Mouse (Mus musculus) layer of hippocampus, adult 9-10 months (tissue): ENCODE measurements around the gene Jmjd6.

Experiments used
- DNase-seq: peaks from one replicate; pipeline ENCODE4 v3.0.0; 2022; ENCODE audit warnings: low spot score

Gene Jmjd6

DNA sequence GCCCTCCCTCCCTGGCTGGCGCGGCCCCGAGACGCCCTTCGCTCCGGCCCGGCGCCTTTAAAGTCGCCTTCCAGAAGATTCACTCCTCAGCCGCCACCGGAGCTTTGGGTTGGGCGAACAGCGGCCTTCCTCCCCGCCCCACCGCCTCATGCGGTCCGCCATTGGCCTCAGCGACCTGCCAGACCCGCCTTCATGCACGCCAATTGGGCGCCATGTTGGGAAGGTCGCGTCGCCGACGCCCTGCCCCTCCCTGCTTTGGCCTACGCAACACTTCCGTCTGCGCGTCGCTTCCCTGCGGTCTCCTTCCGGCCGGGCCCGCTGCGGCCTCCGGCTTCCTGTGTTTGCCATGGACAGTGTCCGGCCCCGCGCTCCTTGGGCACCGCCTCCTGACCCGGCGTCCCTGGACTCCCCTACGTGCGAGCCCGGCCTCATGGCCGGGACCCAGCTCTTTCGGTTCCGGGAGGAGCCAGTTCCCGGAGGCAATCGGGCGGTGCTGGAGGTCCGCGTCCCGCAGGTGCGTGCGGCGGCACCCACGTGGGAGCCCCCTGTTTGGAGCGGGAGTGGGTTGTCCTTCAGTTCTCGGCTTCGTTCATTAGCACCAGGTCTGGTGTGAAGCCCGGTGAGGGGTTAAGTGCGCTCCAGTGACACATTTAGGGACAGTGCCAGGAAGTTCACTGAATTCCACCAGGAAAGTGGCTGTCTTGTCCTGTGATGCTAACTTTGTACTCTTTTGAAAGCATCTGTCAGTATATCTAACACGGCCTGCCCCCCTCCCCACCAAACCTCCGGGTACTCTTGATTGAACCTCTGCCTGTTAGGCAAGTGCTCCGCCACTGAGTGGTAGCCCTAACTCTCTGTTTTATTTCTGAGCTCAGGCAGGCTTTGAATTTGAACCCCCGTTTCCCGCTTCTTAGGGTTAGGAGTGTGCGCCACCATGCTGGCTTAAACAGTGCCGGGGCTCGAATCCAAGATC is at the start of gene Jmjd6, which contains the start of gene Mettl23:
Gene Jmjd6 (minus strand): TSS at position 189 of the 973 bp plus-strand sequence.
Gene Mettl23 (plus strand): TSS at position 18 of the 973 bp plus-strand sequence.
- DNase-seq: peak; percentile 87

DNA sequence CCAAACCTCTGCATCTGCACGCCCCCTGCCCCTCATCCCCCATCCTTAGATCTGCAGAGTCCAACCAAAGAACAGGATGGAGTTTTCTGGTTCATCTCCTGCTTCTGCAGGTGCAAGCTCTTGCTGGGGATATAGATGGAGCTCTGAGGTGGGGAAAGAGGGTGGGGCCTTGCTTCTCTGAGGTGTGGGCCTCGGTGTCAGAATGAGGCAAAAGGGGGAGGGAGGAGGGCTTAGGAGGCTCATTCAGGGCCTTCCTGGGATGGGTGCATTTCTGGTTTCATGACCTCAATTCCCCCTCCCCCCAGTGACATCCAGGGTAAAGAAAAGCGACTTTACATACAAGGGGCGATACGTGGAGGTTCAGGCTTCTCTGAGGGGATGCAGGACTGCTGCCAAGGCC is 43.9 kb upstream of the Jmjd6 start:
- no peak for DNase-seq

DNA sequence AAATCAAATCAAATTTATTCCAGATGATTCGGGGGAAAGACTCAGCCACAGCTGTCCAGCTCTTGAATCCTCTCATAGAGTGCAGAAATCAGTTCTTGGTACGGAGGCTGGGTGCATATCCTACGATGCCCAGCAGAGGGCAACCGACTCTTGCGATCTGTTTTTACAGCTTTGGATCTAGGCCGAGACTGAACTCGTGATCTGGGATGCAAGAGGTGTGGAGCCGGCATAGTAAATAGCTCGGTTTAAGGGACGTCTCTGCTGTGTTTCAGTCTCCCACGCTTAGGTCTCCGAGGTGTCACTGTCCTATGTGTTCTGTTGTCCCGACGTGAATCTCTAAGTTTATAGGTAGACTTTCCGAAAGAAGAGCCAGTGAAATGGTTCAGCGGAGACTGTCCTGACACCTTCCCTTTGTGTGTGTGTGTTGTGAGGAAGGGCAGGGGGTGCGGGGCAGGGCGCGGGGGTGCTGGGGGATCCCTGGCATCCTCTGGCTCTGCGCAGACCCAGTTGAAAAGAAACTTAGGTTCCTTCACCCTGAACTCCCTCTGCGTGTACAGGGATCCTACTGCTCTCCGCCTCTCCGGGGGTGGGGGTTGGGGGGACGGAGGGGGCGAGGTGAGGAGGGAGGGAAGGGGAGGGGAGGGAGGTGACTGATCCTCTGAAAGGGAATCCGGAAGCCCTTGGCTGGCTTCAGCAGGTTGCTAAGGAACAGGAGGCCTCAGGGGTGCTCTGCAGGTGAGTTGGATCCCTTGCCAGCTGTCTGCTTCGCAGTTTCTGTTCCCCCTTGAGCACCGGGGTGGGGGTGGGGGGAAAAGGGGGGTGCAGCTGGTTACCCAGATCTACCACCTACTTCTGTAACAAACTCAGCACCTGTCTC is 42.3 kb upstream of the Jmjd6 start:
- peak; percentile 71 for DNase-seq

DNA sequence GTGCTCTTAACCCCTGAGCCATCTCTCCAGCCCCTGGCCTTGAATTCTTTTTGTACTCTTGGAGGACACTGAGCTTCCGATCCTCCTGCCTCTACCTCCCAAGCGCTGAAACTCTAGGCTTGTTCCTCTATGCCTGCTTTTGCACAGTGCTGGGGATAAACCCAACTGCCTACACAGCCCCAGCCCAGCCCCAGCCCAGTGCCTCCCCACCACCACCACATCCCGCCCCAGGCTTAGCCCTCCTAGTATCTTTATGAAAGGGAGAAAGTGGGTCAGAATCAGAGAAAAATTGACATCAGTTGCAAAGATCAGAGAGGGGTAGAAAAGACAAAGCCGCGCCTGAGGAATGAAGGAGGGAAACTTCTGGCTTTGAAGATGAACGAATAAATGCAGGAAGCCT is 40.8 kb upstream of the Jmjd6 start:
- DNase-seq: no peak

DNA sequence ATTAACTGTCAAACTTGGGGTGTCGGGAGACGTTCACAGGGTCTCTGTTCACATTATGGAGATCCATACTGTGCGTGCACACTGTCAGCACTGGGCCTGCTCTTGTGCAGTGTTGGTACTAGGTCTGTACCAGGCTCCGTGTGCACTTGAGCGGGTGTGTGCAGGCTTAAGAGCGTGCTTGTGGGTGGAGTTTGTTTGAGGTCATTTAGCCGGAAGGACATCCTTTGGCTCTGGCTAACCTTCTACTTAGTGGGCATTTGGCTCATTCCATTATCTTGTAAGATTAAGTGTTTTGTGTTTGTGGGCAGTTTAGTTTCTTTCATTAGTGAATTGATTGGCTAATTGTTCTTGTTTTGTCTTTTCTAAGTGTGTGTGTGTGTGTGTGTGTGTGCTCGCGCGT is 39.2 kb upstream of the Jmjd6 start:
- no peak for DNase-seq

DNA sequence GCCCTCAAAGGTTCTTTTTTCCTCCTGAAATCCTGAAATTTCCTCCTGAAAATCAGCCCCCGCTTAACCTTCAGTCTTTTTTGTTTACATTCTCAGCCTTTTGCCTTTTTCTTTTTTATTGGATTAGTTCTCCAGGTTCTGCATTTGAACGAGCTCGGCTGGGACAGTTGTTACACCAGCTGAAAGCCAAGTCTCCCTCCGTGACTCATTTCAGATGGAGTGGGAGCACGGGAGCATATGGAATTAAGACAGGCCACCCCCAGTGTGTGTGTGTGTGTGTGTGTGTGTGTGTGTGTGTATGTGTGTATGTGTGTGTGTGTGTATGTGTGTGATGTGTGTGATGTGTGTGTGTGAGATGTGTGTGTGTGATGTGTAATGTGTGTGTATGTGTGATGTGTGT is 38.2 kb upstream of the Jmjd6 start:
- DNase-seq: no peak

DNA sequence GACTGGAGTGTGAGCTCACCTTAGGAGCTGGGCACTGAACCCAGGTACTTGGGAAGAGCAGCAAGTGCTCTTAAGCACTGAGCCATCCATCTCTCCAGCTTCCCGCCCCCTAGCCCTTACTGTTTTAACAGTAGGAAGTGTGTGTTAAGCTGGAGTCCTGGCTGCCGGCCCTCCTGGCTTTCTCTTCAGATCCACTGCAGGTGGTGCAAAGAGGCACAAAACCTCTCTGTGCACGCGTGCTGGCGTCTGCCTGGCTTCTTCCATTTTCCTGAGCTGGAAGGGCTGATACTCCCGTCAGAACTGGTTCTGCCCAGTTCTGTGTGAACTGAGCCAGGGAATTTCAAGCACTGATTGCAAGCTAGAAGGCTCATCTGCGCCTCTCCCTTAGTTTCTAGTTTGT is 37.6 kb upstream of the Jmjd6 start:
- no peak for DNase-seq

DNA sequence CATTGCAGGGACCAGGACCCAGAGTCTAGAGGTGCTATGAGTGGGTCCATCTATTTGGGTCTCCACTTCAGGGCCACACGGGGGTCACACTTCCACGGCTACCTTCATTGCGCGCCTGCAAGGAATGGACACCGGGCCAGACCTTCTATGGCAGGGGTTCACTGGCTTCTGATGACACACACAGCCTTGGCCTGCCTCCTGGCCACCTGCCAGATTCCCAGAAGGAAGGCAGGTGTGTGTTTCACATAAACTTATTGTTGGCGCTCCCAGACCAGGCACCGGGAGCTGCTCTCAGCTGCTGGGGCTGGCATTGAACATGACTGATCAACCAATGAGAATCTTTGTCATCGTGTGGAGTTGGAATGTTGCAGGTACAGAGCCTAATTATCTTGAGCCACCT is 35.2 kb upstream of the Jmjd6 start:
- no peak for DNase-seq

DNA sequence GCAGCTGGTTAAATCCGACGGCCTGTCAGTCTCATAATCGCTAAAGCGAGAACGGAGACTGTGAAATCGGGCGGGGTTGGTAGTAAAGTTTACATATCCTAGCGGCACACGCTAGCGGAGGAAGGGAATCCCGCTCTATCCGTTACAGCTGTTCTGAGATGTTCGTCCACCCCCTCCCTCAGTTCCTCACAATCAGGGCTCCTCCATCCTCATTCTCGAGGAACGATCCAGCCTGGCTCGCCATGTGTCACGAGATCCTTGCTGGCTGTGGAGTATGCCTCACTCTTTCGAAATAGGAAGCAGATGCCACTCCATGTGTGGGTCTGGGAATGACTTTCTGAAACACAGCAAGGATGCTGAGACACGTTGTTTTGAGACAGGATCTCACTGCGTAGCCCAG is 30.7 kb upstream of the Jmjd6 start:
- no peak for DNase-seq

DNA sequence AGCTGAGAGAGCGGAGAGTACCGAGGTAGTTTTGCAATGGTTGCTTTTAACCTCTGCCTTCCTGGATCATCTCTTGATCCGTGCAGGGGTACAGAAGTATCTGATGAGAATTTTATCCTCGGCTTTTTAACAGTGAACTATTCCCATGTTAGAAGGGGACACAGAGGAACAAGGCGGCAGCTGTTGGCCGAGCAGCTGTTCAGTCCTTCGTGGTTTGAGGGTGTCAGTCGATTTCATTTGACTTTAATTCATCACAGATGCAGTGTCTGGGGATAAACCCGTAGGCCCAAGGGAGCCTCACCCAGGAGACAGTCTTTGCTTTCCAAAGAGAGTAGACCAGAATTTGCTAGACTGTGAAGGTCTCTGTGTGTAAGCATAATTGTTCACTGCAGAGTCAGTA is 28.3 kb upstream of the Jmjd6 start:
- no peak for DNase-seq

DNA sequence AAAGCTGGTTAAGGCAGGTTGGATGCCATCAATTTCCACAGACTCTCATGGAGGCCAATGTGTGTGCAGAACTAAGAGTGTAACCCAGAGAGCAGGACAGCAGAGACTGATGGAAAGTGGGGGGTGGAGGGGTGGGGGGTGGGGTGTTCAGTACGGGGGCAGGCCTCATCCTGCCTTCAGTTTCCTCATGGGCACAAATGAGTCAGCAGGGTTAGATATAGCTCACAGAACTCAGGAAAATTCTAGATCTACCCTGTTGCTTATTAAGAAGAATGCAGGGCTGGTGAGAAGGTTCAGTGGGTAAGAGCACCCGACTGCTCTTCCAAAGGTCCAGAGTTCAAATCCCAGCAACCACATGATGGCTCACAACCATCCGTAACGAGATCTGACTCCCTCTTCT is 26.4 kb upstream of the Jmjd6 start:
- DNase-seq: no peak

DNA sequence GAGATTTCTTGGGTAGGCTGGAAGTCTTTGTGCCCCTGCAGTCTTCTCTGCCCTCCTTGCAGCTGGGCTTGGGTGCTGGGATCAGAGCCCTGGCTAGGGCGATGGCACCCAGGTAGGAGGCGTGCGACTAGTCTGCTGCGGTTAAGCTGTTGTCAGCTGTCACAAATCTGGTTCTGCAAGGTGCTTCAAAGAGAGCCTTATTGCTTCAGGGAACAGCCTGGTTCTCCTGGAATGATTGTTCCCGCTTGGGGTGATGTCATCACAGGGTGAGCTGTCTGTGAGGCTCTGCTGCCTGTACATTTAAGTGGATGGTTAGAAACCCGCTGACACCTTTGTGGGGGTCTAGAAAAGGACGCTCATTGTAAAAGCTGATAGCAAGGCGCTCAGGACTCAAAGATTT is 26.0 kb upstream of the Jmjd6 start:
- no peak for DNase-seq

DNA sequence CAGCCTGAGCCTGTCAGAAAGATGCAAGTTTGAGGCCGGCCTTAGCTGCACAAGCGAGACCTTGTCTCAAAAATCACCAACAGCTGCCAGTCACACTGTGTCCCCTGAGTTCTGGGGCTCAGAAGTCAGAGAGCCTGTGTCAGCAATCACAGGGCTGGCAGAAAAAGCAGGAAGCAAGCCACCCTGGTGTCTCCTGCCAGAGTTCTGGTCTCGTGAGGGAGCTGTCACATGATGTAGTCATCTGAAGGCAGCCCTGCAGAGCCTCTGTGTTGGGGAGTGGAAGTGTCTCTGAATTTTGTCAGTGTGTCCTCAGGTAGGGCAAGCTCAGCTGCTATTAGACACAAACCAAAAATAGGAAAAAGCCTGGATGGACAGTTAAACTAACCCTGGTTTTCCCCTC is 24.9 kb upstream of the Jmjd6 start:
- DNase-seq: no peak

DNA sequence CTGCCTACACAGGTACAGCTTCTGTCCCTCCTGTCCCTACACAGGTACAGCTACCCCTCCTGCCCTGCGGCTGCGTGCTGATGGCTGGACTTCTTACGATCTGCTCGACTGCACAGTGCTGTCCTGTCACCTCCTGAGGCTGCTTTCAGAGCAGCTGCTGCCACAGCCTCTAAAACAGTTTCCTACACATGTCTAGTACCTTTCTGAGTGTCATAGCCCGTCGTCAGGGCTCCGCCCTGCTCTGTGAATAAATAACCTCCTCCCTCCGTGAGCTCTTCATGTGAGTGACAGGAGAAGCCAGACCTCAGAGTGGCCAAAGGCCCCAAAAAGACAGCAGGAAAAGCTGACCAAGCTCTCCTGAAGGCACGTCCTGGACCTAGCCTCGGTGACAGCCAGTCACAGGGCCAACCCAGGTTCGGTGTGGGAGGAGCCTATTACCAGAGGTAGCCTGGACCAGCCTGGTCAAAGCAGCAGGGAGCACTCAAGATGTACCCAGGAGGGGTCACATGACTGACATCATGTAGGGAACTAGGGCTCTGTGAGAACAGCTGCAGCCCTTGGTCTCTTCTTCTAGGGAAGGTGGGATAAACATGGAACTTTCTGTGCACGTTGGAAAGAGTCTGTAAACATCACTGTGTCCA is 22.8 kb upstream of the Jmjd6 start:
- DNase-seq: no peak

DNA sequence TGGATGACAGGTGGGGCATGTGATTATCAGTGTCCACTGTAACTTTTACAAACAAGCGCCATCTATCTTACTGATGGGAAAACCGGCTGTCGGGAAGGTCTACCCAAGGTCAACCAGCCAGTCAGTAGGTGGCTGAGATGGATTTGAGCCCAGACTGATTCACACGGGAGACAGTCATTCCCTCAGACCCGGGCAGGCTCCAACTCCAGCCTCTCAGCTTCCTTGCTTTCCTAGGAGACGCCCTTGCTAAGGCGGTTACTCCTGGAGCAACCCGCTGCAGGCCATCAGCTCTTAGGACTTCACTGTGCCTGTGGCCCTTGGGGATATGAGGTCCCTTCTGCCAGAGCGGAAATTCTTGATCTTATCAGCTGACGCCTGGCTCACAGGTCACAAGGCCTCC is 21.2 kb upstream of the Jmjd6 start:
- DNase-seq: no peak

DNA sequence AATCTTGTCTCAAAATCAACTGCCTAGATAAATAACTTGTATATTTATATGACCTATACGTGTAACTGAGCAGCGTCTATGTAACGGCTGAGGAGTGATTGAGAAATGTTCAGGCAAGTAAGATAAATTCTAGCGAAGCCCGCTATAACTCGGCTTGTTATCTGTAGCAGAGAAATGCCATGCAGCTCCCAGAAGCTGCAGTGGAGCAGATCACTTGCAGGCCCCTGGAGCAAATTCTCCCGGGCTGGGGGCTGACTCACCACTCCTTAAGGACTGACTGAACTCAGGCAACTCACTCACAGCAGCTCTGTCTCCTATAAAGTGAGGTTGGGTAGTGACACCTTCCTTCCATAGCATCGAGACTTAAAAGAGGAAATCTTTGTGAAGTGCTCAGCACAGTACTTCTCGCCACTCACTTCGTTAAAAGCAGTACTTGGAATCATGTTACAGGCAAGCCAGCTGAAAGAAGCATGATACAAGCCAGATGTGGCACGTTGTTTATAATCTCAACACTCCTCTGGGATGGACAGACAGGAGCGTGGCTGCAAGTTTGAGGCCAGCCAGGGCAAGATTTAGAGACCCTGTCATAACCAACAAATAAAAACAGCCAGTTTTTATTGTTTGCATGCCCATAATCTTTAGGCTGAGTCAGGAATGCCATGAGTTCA is 14.1 kb upstream of the Jmjd6 start:
- no peak for DNase-seq

DNA sequence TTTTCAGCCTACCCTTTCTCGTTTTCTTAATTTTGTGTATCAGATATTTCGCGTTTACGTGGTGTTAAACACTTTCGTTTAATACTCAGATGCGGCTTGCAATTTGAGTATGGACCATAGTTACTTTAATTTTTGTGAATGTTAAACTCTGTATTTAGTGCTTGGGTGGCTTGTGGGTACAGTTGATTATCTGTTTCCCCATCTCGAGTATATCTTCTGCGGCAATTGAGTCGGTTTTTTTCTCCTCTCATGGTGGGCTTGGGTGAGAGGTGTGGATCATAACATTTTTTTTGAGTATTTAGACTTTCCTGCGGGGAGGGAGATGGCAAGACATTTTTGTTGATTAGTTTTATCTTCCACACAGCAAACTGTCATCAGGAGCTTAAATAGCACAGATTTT is 11.0 kb upstream of the Jmjd6 start:
- DNase-seq: no peak

DNA sequence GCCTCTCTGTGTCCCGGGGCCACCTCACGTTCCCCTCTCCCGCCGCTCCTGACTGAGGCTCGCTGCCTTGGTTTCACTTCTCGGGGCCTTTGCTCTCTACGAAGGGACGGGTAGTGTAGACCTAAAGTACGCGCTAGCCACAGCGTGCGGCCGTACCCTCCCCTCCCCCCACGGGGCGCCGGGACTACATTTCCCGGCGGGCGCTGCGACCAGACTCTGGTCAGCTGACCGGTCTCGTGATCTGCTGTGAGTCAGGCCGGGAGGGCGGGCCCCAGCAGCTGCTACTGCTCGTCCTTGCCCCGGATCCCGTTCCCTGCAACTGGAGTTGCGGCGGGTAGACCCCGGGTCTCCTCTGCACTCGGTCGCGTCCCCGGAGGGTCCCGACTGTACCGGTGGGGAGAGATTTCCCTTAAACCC is 10.3 kb upstream of the Jmjd6 start:
- peak; percentile 93 for DNase-seq

DNA sequence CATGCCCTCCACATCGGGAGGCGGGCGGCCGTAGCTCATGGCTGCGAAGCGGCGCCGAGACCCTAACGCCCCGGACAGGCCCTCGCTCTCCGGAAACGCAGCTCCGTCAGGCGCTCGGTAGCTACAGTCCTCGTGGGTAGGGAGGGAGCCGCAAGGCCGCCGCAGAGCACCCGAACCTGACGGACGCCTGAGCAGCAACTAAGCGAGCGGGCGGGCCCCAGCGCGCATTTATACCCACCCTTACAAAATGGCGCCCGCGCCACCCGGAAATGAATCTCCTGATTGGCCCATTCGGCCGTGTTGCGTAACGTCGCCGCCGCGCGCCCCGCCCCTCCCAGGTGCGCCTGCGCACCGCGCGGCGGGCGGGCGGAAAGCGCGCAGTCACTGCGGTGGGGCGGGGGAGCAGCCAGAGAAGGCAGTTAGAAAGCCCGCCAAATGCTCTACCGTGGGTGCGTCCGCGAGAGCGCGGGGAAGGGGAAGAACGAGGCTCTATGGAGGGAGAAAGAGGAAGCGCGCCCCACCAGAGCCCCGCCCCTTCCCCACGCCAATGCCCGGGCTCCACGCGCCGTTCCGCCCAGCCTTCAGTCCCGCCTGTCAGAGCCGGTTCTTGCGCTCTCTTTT is 9.8 kb upstream of the Jmjd6 start, which contains the start of gene Srsf2:
Gene Srsf2 (minus strand): TSS at position 204 of the 621 bp plus-strand sequence.
- peak; percentile 93 for DNase-seq

DNA sequence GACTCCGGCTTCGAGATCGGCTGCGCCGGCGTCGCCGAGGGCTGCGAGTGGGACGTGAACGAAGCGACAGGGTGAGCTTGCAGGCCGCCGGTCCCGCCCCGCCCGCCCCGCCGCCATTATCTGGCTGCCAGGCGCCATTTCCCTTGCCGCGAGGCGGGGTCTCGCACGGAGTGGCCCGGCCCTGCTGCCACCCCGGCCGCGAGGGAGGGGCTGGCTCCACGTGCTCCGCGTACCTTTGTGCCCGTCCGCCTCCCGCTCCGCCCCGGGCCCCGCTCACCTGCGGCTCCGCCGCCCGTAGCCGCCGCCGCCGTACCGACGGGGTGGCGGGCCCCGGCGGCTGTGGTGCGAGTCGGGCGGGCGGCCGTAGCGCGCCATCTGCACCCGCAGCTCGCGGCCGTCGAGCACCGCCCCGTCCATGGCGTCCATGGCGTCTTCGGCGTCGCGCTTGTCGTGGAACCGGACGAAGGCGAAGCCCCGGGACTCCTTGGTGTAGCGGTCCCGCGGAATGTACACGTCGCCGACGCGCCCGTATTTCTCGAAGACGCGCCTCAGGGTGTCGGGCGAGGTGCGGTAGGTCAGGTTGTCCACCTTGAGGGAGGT is 9.1 kb upstream of the Jmjd6 start, which contains the start of gene Mfsd11:
Gene Mfsd11 (plus strand): TSS at position 150 of the 600 bp plus-strand sequence.
- no peak for DNase-seq
